ENCODE assay signal across 8 mouse cellular contexts in the genomic region with DNA sequence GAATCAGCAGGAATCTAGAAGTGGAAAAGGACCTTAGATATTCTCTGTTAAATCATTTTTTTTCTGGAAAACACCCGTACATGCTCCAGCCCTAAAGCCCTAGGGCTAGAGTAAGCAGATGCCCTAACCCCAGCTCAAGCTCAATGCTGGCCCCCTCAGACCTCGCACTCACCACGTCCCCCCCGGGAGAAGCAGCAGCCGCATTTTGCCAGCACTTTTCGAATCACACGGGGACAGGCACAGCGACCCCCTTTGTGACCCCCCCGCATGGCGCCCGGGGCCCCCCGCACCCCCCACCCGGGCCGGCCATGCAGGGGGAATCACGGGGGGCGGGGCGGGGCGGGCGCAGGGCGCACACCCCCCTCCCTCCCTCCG. TPM values are rescaled to one million over a fixed set of nuclear protein-coding genes. Genes with fewer than 3 reads are reported as not detected.
DNase-seq lines count a peak whose midpoint lies in the region; ATAC-seq and TF ChIP-seq lines count a peak whose summit lies in the region.

No protein-coding gene starts in this region.

- peaks cover 11% of the 10 kb centered on the region for H3K9me3 ChIP-seq in megakaryocyte, embryonic 14.5 days
- H3K9me3 ChIP-seq in liver, embryonic 13.5 days (replicated peaks): no peaks in the 10 kb centered on the region

- H3K27ac ChIP-seq in liver, embryonic 13.5 days: peak overlapping the region; percentile 90
- no peak overlapping the region for H3K27ac ChIP-seq in thymus, adult 2 months (ENCODE audit: control insufficient read depth, insufficient read depth, low read length)

- peaks cover 33% of the 10 kb centered on the region for H3K4me1 ChIP-seq in megakaryocyte, embryonic 14.5 days
- peaks cover 78% of the 10 kb centered on the region for H3K4me1 ChIP-seq in liver, embryonic 13.5 days (replicated peaks)
- peaks cover 14% of the 10 kb centered on the region; the same call in 1 of the 2 replicates for H3K4me1 ChIP-seq in thymus, adult 2 months (replicated peaks; ENCODE audit: control insufficient read depth, insufficient read depth, low read length)

- peak overlapping the region; percentile 79 for H3K9ac ChIP-seq in liver, embryonic 13.5 days

- ATAC-seq in megakaryocyte, adult 5-6 weeks (ENCODE audit: poor library complexity, severe bottlenecking): no peak
- ATAC-seq in liver, embryonic 13.5 days (ENCODE audit: low read depth): no peak

- 2% methylated on average over 21 of the region's 21 CpGs for WGBS in liver, embryonic 13.5 days (ENCODE audit: insufficient replicate concordance)
- 5% methylated on average over 18 of the region's 21 CpGs for WGBS in thymus, adult 2 months

- no peak for TF ChIP-seq POLR2A in thymus, adult 2 months (IDR thresholded peaks at IDR 0.05; ENCODE audit: control insufficient read depth, extremely low read depth, insufficient read depth, low read length, poor library complexity)

- peak overlapping the region; percentile 99 for H3K4me2 ChIP-seq in liver, embryonic 13.5 days

- peak overlapping the region; percentile 90 for H3K4me3 ChIP-seq in megakaryocyte, embryonic 14.5 days (replicated peaks)
- H3K4me3 ChIP-seq in liver, embryonic 13.5 days (replicated peaks): peak overlapping the region; percentile 64
- no peak overlapping the region; the same call in 1 of the 2 replicates for H3K4me3 ChIP-seq in thymus, adult 2 months (ENCODE audit: control insufficient read depth, insufficient read depth, low read length)

- peaks cover 22% of the 10 kb centered on the region for H3K36me3 ChIP-seq in megakaryocyte, embryonic 14.5 days (replicated peaks; ENCODE audit: low read length)
- peaks cover 9% of the 10 kb centered on the region; the same call in 1 of the 2 replicates for H3K36me3 ChIP-seq in liver, embryonic 13.5 days
- no peaks in the 10 kb centered on the region for H3K36me3 ChIP-seq in thymus, adult 2 months (ENCODE audit: control insufficient read depth, insufficient read depth, low read length)

- no peak for TF ChIP-seq CTCF in thymus, adult 2 months (IDR thresholded peaks at IDR 0.05; ENCODE audit: borderline replicate concordance, control insufficient read depth, extremely low read depth, insufficient read depth, low read length, poor library complexity)

- H3K27me3 ChIP-seq in megakaryocyte, embryonic 14.5 days (replicated peaks): peaks cover 76% of the 10 kb centered on the region
- peaks cover 18% of the 10 kb centered on the region for H3K27me3 ChIP-seq in liver, embryonic 13.5 days
- peaks cover 20% of the 10 kb centered on the region for H3K27me3 ChIP-seq in thymus, adult 2 months (ENCODE audit: control insufficient read depth, insufficient read depth, low read length)

- DNase-seq in cerebellum, adult 11-12 months: peak; percentile 56
- no peak for DNase-seq in cerebellum, adult 8-10 months
- DNase-seq in liver, embryonic 13.5 days: no peak
- peak; percentile 7 for DNase-seq in testis, postnatal 14 days (ENCODE audit: low spot score)
- DNase-seq in urinary bladder, postnatal 25 days (ENCODE audit: low spot score): no peak
- DNase-seq in thymus, adult 2 months: no peak

RNA-seq across cellular contexts. Expression of gene Arhgef25, which starts 1.8 kb away (rescaled TPM):
- not detected in 2 replicates for polyA plus RNA-seq in megakaryocyte, embryonic 14.5 days (2012; ENCODE audit: insufficient read depth, low replicate concordance)
- total RNA-seq in megakaryocyte, adult 5-6 weeks (2015): 0.16 TPM in 1 of 2 replicates, not detected in the other
- 0.41 and 1.0 TPM in 2 replicates for total RNA-seq in megakaryocyte, adult 5-6 weeks (2017)
- 8.1 and 8.2 TPM in 2 replicates for polyA plus RNA-seq in liver, embryonic 13.5 days (2015; fragmentation: Nextera tagmentation; extraction: Ambion mirVana)
- polyA plus RNA-seq in thymus, adult 2 months (2012; rRNA removed): 4.2 and 5.6 TPM in 2 replicates

RNA-seq across cellular contexts. Expression of gene Dtx3, which starts 7.5 kb away (rescaled TPM):
- polyA plus RNA-seq in megakaryocyte, embryonic 14.5 days (2012; ENCODE audit: insufficient read depth, low replicate concordance): 51.0 and 171 TPM in 2 replicates
- total RNA-seq in megakaryocyte, adult 5-6 weeks (2015): 8.2 and 9.2 TPM in 2 replicates
- total RNA-seq in megakaryocyte, adult 5-6 weeks (2017): 4.5 and 9.1 TPM in 2 replicates
- polyA plus RNA-seq in liver, embryonic 13.5 days (2015; fragmentation: Nextera tagmentation; extraction: Ambion mirVana): 16.8 and 19.3 TPM in 2 replicates
- polyA plus RNA-seq in thymus, adult 2 months (2012; rRNA removed): 222 and 263 TPM in 2 replicates

RNA-seq across cellular contexts. Expression of gene Slc26a10, which starts 7.6 kb away (rescaled TPM):
- 0.23 and 0.76 TPM in 2 replicates for polyA plus RNA-seq in megakaryocyte, embryonic 14.5 days (2012; ENCODE audit: insufficient read depth, low replicate concordance)
- 0.91 TPM in 1 of 2 replicates, not detected in the other for total RNA-seq in megakaryocyte, adult 5-6 weeks (2015)
- total RNA-seq in megakaryocyte, adult 5-6 weeks (2017): 0.22 and 0.53 TPM in 2 replicates
- 1.8 and 2.1 TPM in 2 replicates for polyA plus RNA-seq in liver, embryonic 13.5 days (2015; fragmentation: Nextera tagmentation; extraction: Ambion mirVana)
- 3.6 and 6.4 TPM in 2 replicates for polyA plus RNA-seq in thymus, adult 2 months (2012; rRNA removed)

RNA-seq across cellular contexts. Expression of gene B4galnt1, which starts 23.0 kb away (rescaled TPM):
- polyA plus RNA-seq in megakaryocyte, embryonic 14.5 days (2012; ENCODE audit: insufficient read depth, low replicate concordance): 71.2 and 76.1 TPM in 2 replicates
- 113 TPM in 2 replicates for total RNA-seq in megakaryocyte, adult 5-6 weeks (2015)
- total RNA-seq in megakaryocyte, adult 5-6 weeks (2017): 67.7 and 75.5 TPM in 2 replicates
- polyA plus RNA-seq in liver, embryonic 13.5 days (2015; fragmentation: Nextera tagmentation; extraction: Ambion mirVana): 9.3 and 11.0 TPM in 2 replicates
- 196 and 239 TPM in 2 replicates for polyA plus RNA-seq in thymus, adult 2 months (2012; rRNA removed)

RNA-seq across cellular contexts. Expression of gene Pip4k2c, which starts 23.3 kb away (rescaled TPM):
- polyA plus RNA-seq in megakaryocyte, embryonic 14.5 days (2012; ENCODE audit: insufficient read depth, low replicate concordance): 10.4 and 19.6 TPM in 2 replicates
- 9.6 and 12.0 TPM in 2 replicates for total RNA-seq in megakaryocyte, adult 5-6 weeks (2015)
- 13.2 and 17.8 TPM in 2 replicates for total RNA-seq in megakaryocyte, adult 5-6 weeks (2017)
- 39.8 and 45.8 TPM in 2 replicates for polyA plus RNA-seq in liver, embryonic 13.5 days (2015; fragmentation: Nextera tagmentation; extraction: Ambion mirVana)
- 34.4 and 36.1 TPM in 2 replicates for polyA plus RNA-seq in thymus, adult 2 months (2012; rRNA removed)

Comparison
In these comparisons a context has a peak if more than half of its experiments do, and no peak if none do; other contexts are left out.
1. DNase-seq: peak in cerebellum, adult 11-12 months (single experiment) and testis, postnatal 14 days (single experiment); none in cerebellum, adult 8-10 months (single experiment), liver, embryonic 13.5 days (single experiment), urinary bladder, postnatal 25 days (single experiment) and thymus, adult 2 months (single experiment).